Mouse (Mus musculus) forebrain, embryonic 11.5 days (tissue): ENCODE results near the gene Wdr25. TPM values are rescaled to one million over a fixed set of nuclear protein-coding genes. Genes with fewer than 3 reads are reported as not detected.
A peak's percentile ranks its signal among the peaks of the same experiment; 100 is the strongest.

Experiments
- ATAC-seq: fragments of 200-750 bp; cut with Nextera tagmentation; replicated peaks from 2 replicates; pipeline ENCODE4 v1.8.0; 2017; ENCODE audit warnings: moderate TSS enrichment; ENCODE audit not compliant: low FRiP score
- DNase-seq: peaks from one replicate; pipeline ENCODE4 v3.0.0-alpha.2; 2017; ENCODE audit warnings: low spot score
- H3K27ac ChIP-seq: fragments of 300-500 bp; sonication (generic); 2 replicates; pipeline ENCODE4 v1.5.1; 2014; ENCODE audit warnings: low read depth, low read length
- H3K27me3 ChIP-seq: fragments of 300-500 bp; sonication (generic); 2 replicates; pipeline ENCODE4 v1.6.1; 2014; ENCODE audit warnings: mild to moderate bottlenecking, low read length, mixed read lengths; ENCODE audit not compliant: control insufficient read depth, insufficient read depth
- H3K36me3 ChIP-seq: fragments of 300-500 bp; sonication (generic); 2 replicates; pipeline ENCODE4 v1.6.1; 2014; ENCODE audit warnings: mild to moderate bottlenecking, low read length, moderate library complexity, mixed read lengths; ENCODE audit not compliant: control insufficient read depth, insufficient read depth
- H3K4me1 ChIP-seq: fragments of 300-500 bp; sonication (generic); replicated peaks from 2 replicates; pipeline ENCODE4 v1.6.1; 2014; ENCODE audit warnings: low read length, mixed read lengths; ENCODE audit not compliant: control insufficient read depth, insufficient read depth
- H3K4me2 ChIP-seq: fragments of 300-500 bp; sonication (generic); 2 replicates; pipeline ENCODE4 v1.6.1; 2014; ENCODE audit warnings: low read depth, mild to moderate bottlenecking, low read length, moderate library complexity, mixed read lengths; ENCODE audit not compliant: severe bottlenecking
- H3K4me3 ChIP-seq: fragments of 300-500 bp; sonication (generic); 2 replicates; pipeline ENCODE4 v1.5.1; 2014; ENCODE audit warnings: low read depth, low read length
- H3K9ac ChIP-seq: fragments of 300-500 bp; sonication (generic); 2 replicates; pipeline ENCODE4 v1.6.1; 2014; ENCODE audit warnings: low read length
- H3K9me3 ChIP-seq: fragments of 300-500 bp; sonication (generic); 2 replicates; pipeline ENCODE4 v1.6.1; 2016; ENCODE audit warnings: low read length, mixed read lengths; ENCODE audit not compliant: control insufficient read depth
- WGBS: fragments of 180-500 bp; shearing (Covaris S2); extraction: QIAGEN DNeasy Blood & Tissue Kit; methylation state at CpG from one replicate; pipeline ENCODE4 v1.1.7; 2014; 5-methylcytosine and 5-hydroxymethylcytosine counted together
- polyA plus RNA-seq: library from polyadenylated mRNA; unstranded; fragments of >200 nt; fragmentation: Nextera tagmentation; extraction: Ambion mirVana; gene quantifications from 2 replicates; pipeline ENCODE4 v1.2.1, GENCODE M21; 2014

The Wdr25 gene
- polyA plus RNA-seq, 1 experiment from 2014 or later, result 7.2 TPM

- Histone ChIP-seq H3K4me3 (peak overlapping the region; percentile 47), H3K4me2 (peak overlapping the region; percentile 84), H3K36me3 (no peaks in the 10 kb centered on the region), H3K9ac (peak overlapping the region; percentile 47), H3K27me3 (peaks cover 53% of the 10 kb centered on the region), H3K27ac (no peak overlapping the region), H3K9me3 (no peaks in the 10 kb centered on the region), H3K4me1 (peaks cover 8% of the 10 kb centered on the region; the same call in 1 of the 2 replicates)
- under 1% methylated on average over 103 of the region's 105 CpGs for WGBS
- ATAC-seq (no peak), DNase-seq (peak; percentile 66)
Observed at GRCm38 (mm10) chr12:109053020-109053806, 159.8 kb downstream of the Wdr25 start.

- Histone ChIP-seq H3K27ac (no peak overlapping the region), H3K4me1 (peaks cover 8% of the 10 kb centered on the region; the same call in 1 of the 2 replicates), H3K4me2 (no peak overlapping the region), H3K4me3 (no peak overlapping the region), H3K9ac (no peak overlapping the region), H3K36me3 (no peaks in the 10 kb centered on the region), H3K27me3 (peaks cover 28% of the 10 kb centered on the region), H3K9me3 (no peaks in the 10 kb centered on the region)
- peak; percentile 43 for DNase-seq
- ATAC-seq, result no peak
- 75% methylated on average over 4 of the region's 4 CpGs for WGBS
Observed at GRCm38 (mm10) chr12:109057736-109058135, 164.3 kb downstream of the Wdr25 start.

- no peak overlapping the region for H3K9ac ChIP-seq
- DNase-seq, result peak; percentile 50
- no peak for ATAC-seq
- no peaks in the 10 kb centered on the region for H3K9me3 ChIP-seq
- H3K4me1 ChIP-seq, result no peaks in the 10 kb centered on the region
- H3K27me3 ChIP-seq, result peaks cover 19% of the 10 kb centered on the region
- H3K4me3 ChIP-seq, result no peak overlapping the region
- H3K27ac ChIP-seq, result no peak overlapping the region
- 86% methylated on average over 8 of the region's 8 CpGs for WGBS
- H3K4me2 ChIP-seq, result no peak overlapping the region
- H3K36me3 ChIP-seq, result no peaks in the 10 kb centered on the region
Observed at GRCm38 (mm10) chr12:109058660-109059059, 165.2 kb downstream of the Wdr25 start.

DNA sequence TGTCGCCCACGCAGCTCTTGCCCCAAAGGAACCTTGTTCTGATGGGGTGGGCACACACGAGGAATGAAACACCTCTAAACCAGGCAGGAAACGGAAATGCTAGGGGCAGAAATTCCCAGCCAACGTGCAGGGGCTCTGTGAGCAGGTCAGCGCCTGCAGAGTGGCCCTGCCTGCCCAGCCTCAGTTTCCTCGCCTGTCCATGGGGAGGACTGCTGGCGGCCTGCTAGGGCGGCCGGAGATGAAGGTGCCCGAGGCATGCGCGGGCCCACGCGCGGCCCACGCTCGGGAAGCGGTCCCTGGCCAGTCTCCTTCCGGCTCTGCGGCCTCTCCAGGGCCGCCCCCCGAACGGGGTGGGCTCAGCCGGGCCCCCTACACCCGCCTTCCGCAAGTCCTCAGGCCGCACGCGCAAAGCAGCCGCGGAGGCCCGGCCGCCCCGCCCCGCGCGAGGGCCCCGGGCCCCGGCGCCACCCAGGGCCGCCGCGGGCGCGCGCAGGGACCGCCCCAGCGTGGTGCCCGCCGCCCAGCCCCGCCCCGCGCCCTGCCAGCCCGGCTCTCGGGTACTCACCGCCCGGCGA is 174.2 kb downstream of the Wdr25 start:
- ATAC-seq (peak; percentile 87), DNase-seq (peak; percentile 83)
- 2% methylated on average over 43 of the region's 59 CpGs for WGBS
- H3K36me3 ChIP-seq, result no peaks in the 10 kb centered on the region
- peaks cover 2% of the 10 kb centered on the region for H3K27me3 ChIP-seq
- H3K27ac ChIP-seq, result no peak overlapping the region
- peaks cover 6% of the 10 kb centered on the region; the same call in 1 of the 2 replicates for H3K4me1 ChIP-seq
- no peaks in the 10 kb centered on the region for H3K9me3 ChIP-seq
- H3K4me3 ChIP-seq, result peak overlapping the region; percentile 65
- H3K4me2 ChIP-seq, result peak overlapping the region; percentile 91
- peak overlapping the region; percentile 84 for H3K9ac ChIP-seq

GRCm38 (mm10) chr12:109068167-109068653 is 174.8 kb downstream of the Wdr25 start, which contains the start of gene Begain:
TSS of gene Begain (minus strand) at chr12:109068217.
- DNase-seq (peak; percentile 60), ATAC-seq (peak; percentile 37)
- Histone ChIP-seq H3K36me3 (no peaks in the 10 kb centered on the region), H3K27ac (no peak within 1 kb of the TSS), H3K4me2 (peak within 1 kb of the TSS; percentile 91), H3K4me1 (peaks cover 6% of the 10 kb centered on the region; the same call in 1 of the 2 replicates), H3K4me3 (peak within 1 kb of the TSS; percentile 65), H3K27me3 (peaks cover 2% of the 10 kb centered on the region), H3K9ac (peak within 1 kb of the TSS; percentile 84), H3K9me3 (no peaks in the 10 kb centered on the region)
- WGBS, result 2% methylated on average over 37 of the region's 48 CpGs

DNA sequence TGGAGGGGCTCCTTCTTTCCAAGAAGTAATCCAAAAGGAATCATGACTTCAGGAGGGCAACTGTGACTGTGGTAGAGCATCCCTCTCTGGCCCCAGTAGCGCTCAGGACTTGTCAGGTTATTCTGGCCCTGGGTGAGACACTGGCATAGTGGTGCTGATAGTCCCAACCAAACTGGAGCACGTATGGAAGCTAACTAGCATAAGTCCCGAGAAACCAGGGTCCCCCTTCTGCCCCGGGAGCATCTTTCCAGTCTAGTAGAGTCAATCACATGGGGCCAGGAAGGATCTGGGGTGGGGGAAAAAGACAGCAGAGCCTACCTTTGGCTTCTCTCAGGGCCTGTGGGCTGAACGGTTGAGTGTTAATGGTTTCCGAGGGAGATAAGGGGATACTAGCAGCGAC is 175.3 kb downstream of the Wdr25 start:
- H3K4me3 ChIP-seq, result no peak overlapping the region
- no peaks in the 10 kb centered on the region for H3K36me3 ChIP-seq
- H3K4me1 ChIP-seq, result peaks cover 6% of the 10 kb centered on the region; the same call in 1 of the 2 replicates
- DNase-seq, result peak; percentile 47
- no peak overlapping the region for H3K27ac ChIP-seq
- peak overlapping the region; percentile 91 for H3K4me2 ChIP-seq
- peaks cover 2% of the 10 kb centered on the region for H3K27me3 ChIP-seq
- 86% methylated on average over 7 of the region's 7 CpGs for WGBS
- ATAC-seq, result no peak
- H3K9me3 ChIP-seq, result no peaks in the 10 kb centered on the region
- H3K9ac ChIP-seq, result peak overlapping the region; percentile 84; the same call in 1 of the 2 replicates

- Histone ChIP-seq H3K27me3 (peaks cover 2% of the 10 kb centered on the region), H3K27ac (no peak overlapping the region), H3K4me2 (no peak overlapping the region), H3K4me3 (no peak overlapping the region), H3K9me3 (no peaks in the 10 kb centered on the region), H3K4me1 (peaks cover 6% of the 10 kb centered on the region; the same call in 1 of the 2 replicates), H3K9ac (no peak overlapping the region), H3K36me3 (no peaks in the 10 kb centered on the region)
- no peak for DNase-seq
- ATAC-seq, result no peak
- 79% methylated on average over 2 of the region's 2 CpGs for WGBS
Observed at GRCm38 (mm10) chr12:109069751-109070150, 176.3 kb downstream of the Wdr25 start.

DNA sequence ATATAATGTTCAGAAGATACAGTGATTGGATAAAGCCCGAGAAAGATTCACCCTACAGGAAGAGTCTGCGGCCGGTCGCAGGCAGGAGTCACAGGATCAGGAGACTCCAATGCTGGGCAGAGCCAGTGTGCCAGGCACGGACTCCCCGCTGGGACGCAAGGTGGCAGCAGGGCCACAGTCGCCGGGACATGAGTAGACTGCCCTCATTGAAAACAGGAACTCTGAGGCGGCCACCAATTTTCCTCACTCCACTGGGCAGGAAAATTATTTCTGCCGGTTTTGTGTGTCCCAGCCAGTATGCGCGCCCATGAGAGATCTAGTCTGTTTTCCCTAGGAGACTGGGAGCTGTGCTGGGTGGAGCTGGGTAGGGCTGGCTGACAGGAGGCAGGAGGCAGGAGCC is 177.8 kb downstream of the Wdr25 start:
- Histone ChIP-seq H3K4me3 (no peak overlapping the region), H3K27me3 (peaks cover 2% of the 10 kb centered on the region), H3K36me3 (no peaks in the 10 kb centered on the region), H3K4me1 (peaks cover 6% of the 10 kb centered on the region; the same call in 1 of the 2 replicates), H3K4me2 (no peak overlapping the region), H3K9me3 (no peaks in the 10 kb centered on the region), H3K9ac (no peak overlapping the region), H3K27ac (no peak overlapping the region)
- DNase-seq (no peak), ATAC-seq (no peak)
- 85% methylated on average over 13 of the region's 13 CpGs for WGBS
